Comparison of ENCODE assay signal across 14 mouse cellular contexts in the genomic region with DNA sequence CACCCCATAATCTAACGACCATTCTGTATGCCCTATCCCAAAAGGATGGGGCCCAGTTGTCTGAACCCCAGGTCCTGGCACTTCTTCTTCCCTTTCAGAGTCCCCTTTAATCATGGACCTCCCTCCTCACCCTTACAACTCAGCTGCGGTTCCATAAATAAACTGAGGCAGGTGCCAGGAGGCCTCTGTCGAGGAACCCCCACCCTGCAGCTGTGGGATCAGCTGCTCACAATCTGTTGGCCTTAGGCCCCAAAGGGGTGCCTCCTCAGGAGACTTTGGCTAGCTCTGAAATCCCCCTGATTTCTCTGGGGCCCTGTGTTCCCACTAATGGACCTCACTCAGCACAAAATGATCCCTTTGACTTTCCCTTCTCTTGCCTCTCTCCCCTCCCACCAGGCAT. TPM values are rescaled to one million over a fixed set of nuclear protein-coding genes. Genes with fewer than 3 reads are reported as not detected.
DNase-seq lines count a peak whose midpoint lies in the region; ATAC-seq and TF ChIP-seq lines count a peak whose summit lies in the region.
"Had no signal": no experiment of that assay in that cellular context is flagged by ENCODE, and none has a peak within 500 bp of the region (broad histone marks: within the 10 kb centered on the region; RNA-seq: fewer than 3 reads in every experiment).

No protein-coding gene starts in this region.

- peak overlapping the region in 1 of 2 experiments; percentile 98; a peak in 3 of 4 replicates for H3K27ac ChIP-seq in heart, embryonic 14.5 days (replicated peaks in 1 of 2; ENCODE audit: control insufficient read depth in 1 of 2, insufficient read depth in 1 of 2, low read depth in 2 of 2, low read length in 2 of 2)
- H3K27ac ChIP-seq in lung, postnatal 0 days (ENCODE audit: low read length), result peak overlapping the region; percentile 95; the same call in 1 of the 2 replicates
- H3K27ac ChIP-seq in hindbrain, embryonic 12.5 days, result peak overlapping the region; percentile 79
- H3K27ac ChIP-seq in neural tube, embryonic 15.5 days (replicated peaks), result no peak overlapping the region
- H3K27ac ChIP-seq: forebrain, embryonic 15.5 days had no signal

- H3K4me3 ChIP-seq in heart, embryonic 14.5 days (ENCODE audit: control insufficient read depth in 1 of 2, insufficient read depth in 1 of 2, low read depth in 1 of 2, low read length in 2 of 2), result no peak overlapping the region
- no peak overlapping the region for H3K4me3 ChIP-seq in lung, postnatal 0 days (ENCODE audit: low read depth, low read length)
- H3K4me3 ChIP-seq in lung, adult 2 months (replicated peaks; ENCODE audit: extremely low read depth, low read depth, low read length), result no peak overlapping the region
- H3K4me3 ChIP-seq in hindbrain, embryonic 12.5 days, result no peak overlapping the region
- H3K4me3 ChIP-seq in neural tube, embryonic 15.5 days (replicated peaks), result no peak overlapping the region
- H3K4me3 ChIP-seq: forebrain, embryonic 15.5 days had no signal

- no peak for ATAC-seq in heart, embryonic 14.5 days (ENCODE audit: insufficient number of reproducible peaks, insufficient read depth, low FRiP score, low read depth)
- no peak for ATAC-seq in lung, postnatal 0 days
- no peak for ATAC-seq in hindbrain, embryonic 12.5 days (ENCODE audit: low FRiP score)
- ATAC-seq in neural tube, embryonic 15.5 days (ENCODE audit: low FRiP score), result no peak
- ATAC-seq: forebrain, embryonic 15.5 days had no signal

- intact Hi-C loops in heart, postnatal 14 days (cut with DNase I), result no loop called here

- H3K27me3 ChIP-seq in heart, embryonic 14.5 days (ENCODE audit: control insufficient read depth, insufficient read depth, low read length), result peaks cover 8% of the 10 kb centered on the region
- peaks cover 4% of the 10 kb centered on the region; the same call in 1 of the 2 replicates for H3K27me3 ChIP-seq in lung, postnatal 0 days (replicated peaks; ENCODE audit: insufficient read depth, low read length)
- H3K27me3 ChIP-seq in hindbrain, embryonic 12.5 days, result peaks cover 4% of the 10 kb centered on the region
- no peaks in the 10 kb centered on the region; the same call in 1 of the 2 replicates for H3K27me3 ChIP-seq in neural tube, embryonic 15.5 days (replicated peaks)

- TF ChIP-seq CTCF in lung, postnatal 0 days (IDR thresholded peaks at IDR 0.05), result no peak
- no peak for TF ChIP-seq CTCF in lung, adult 2 months (IDR thresholded peaks at IDR 0.05; ENCODE audit: insufficient read depth, low read length)

- H3K36me3 ChIP-seq in heart, embryonic 14.5 days (ENCODE audit: control insufficient read depth, insufficient read depth, low read length), result no peaks in the 10 kb centered on the region
- H3K36me3 ChIP-seq in lung, postnatal 0 days (ENCODE audit: insufficient read depth, low read length), result no peaks in the 10 kb centered on the region
- H3K36me3 ChIP-seq in hindbrain, embryonic 12.5 days, result peaks cover 3% of the 10 kb centered on the region; the same call in 1 of the 2 replicates
- H3K36me3 ChIP-seq in neural tube, embryonic 15.5 days, result no peaks in the 10 kb centered on the region
- H3K36me3 ChIP-seq: forebrain, embryonic 15.5 days had no signal

- 30% methylated on average over 3 of the region's 3 CpGs for WGBS in heart, embryonic 14.5 days
- WGBS in lung, postnatal 0 days, result 36% methylated on average over 3 of the region's 3 CpGs
- 40% methylated on average over 3 of the region's 3 CpGs for WGBS in lung, adult 2 months
- 28% methylated on average over 3 of the region's 3 CpGs for WGBS in hindbrain, embryonic 12.5 days
- WGBS in neural tube, embryonic 15.5 days, result 20% methylated on average over 3 of the region's 3 CpGs

- TF ChIP-seq EP300 in lung, postnatal 0 days (IDR thresholded peaks at IDR 0.05), result no peak

- no peak for DNase-seq in heart, postnatal 14 days
- peak; percentile 4 for DNase-seq in lung, postnatal 0 days (ENCODE audit: low spot score)
- no peak for DNase-seq in lung, adult 2 months
- no peak for DNase-seq in layer of hippocampus, adult 11-12 months (ENCODE audit: low spot score)
- DNase-seq in retina, postnatal 1 day, result no peak

- no peak for TF ChIP-seq POLR2A in lung, adult 2 months (IDR thresholded peaks at IDR 0.05; ENCODE audit: borderline replicate concordance, extremely low read depth, low read depth, low read length)

- peak overlapping the region; percentile 70; the same call in 1 of the 2 replicates for H3K9ac ChIP-seq in heart, embryonic 14.5 days (ENCODE audit: low read length)
- H3K9ac ChIP-seq in lung, postnatal 0 days (replicated peaks; ENCODE audit: low read depth), result no peak overlapping the region
- no peak overlapping the region for H3K9ac ChIP-seq in hindbrain, embryonic 12.5 days
- H3K9ac ChIP-seq in neural tube, embryonic 15.5 days (replicated peaks), result 0 out of 2 replicates have a peak overlapping the region, but pooled peaks have one; percentile 5
- H3K9ac ChIP-seq: forebrain, embryonic 15.5 days had no signal

- peak overlapping the region; percentile 58 for H3K4me2 ChIP-seq in heart, embryonic 14.5 days (ENCODE audit: low read length)
- H3K4me2 ChIP-seq in lung, postnatal 0 days (replicated peaks; ENCODE audit: low read depth, low read length), result no peak overlapping the region
- no peak overlapping the region; the same call in 1 of the 2 replicates for H3K4me2 ChIP-seq in hindbrain, embryonic 12.5 days (replicated peaks)
- no peak overlapping the region for H3K4me2 ChIP-seq in neural tube, embryonic 15.5 days

- peaks cover 57 to 67% of the 10 kb centered on the region in 2 experiments for H3K4me1 ChIP-seq in heart, embryonic 14.5 days (ENCODE audit: control insufficient read depth in 2 of 2, insufficient read depth in 2 of 2, low read length in 2 of 2)
- peaks cover 49% of the 10 kb centered on the region; the same call in 1 of the 2 replicates for H3K4me1 ChIP-seq in lung, postnatal 0 days (ENCODE audit: insufficient read depth, low read depth, low read length)
- peaks cover 41% of the 10 kb centered on the region for H3K4me1 ChIP-seq in lung, adult 2 months (ENCODE audit: control insufficient read depth, insufficient read depth, low read length)
- H3K4me1 ChIP-seq in hindbrain, embryonic 12.5 days, result peaks cover 86% of the 10 kb centered on the region
- peaks cover 82% of the 10 kb centered on the region for H3K4me1 ChIP-seq in neural tube, embryonic 15.5 days

- H3K9me3 ChIP-seq in heart, embryonic 14.5 days (ENCODE audit: control insufficient read depth, low read length), result no peaks in the 10 kb centered on the region
- no peaks in the 10 kb centered on the region for H3K9me3 ChIP-seq in lung, postnatal 0 days (ENCODE audit: low read length)
- no peaks in the 10 kb centered on the region for H3K9me3 ChIP-seq in hindbrain, embryonic 12.5 days (replicated peaks)
- no peaks in the 10 kb centered on the region for H3K9me3 ChIP-seq in neural tube, embryonic 15.5 days (replicated peaks)
- H3K9me3 ChIP-seq: forebrain, embryonic 15.5 days had no signal

RNA-seq across cellular contexts. Expression of a gene that starts 13.2 kb away (rescaled TPM):
- polyA plus RNA-seq in heart, embryonic 14.5 days (2014; fragmentation: Nextera tagmentation; extraction: Ambion mirVana), result 9.8 and 10.7 TPM in 2 replicates
- 10 to 100 TPM; 32.5 to 39.0 TPM for total RNA-seq in heart, postnatal 14 days (2021)
- polyA plus RNA-seq in lung, postnatal 0 days (2015; fragmentation: Nextera tagmentation; extraction: Ambion mirVana), result 22.2 and 30.7 TPM in 2 replicates
- 26.4 and 31.4 TPM in 2 replicates for polyA plus RNA-seq in lung, adult 2 months (2012; rRNA removed)
- 136 and 153 TPM in 2 replicates for polyA plus RNA-seq in hindbrain, embryonic 12.5 days (2016; fragmentation: Nextera tagmentation; extraction: Ambion mirVana)
- 22.5 and 22.8 TPM in 2 replicates for polyA plus RNA-seq in neural tube, embryonic 15.5 days (2015; fragmentation: Nextera tagmentation; extraction: Ambion mirVana)
- total RNA-seq: megakaryocyte, adult 5-6 weeks had no signal

RNA-seq across cellular contexts. Expression of a gene that starts 15.9 kb away (rescaled TPM):
- polyA plus RNA-seq in heart, embryonic 14.5 days (2014; fragmentation: Nextera tagmentation; extraction: Ambion mirVana), result 0.31 TPM in 1 of 2 replicates, not detected in the other
- total RNA-seq in heart, postnatal 14 days (2021), result under 1 TPM; 0.15 to 0.29 TPM
- polyA plus RNA-seq in lung, postnatal 0 days (2015; fragmentation: Nextera tagmentation; extraction: Ambion mirVana), result 0.33 and 0.56 TPM in 2 replicates
- 7.2 and 8.3 TPM in 2 replicates for polyA plus RNA-seq in lung, adult 2 months (2012; rRNA removed)
- 1.7 and 1.9 TPM in 2 replicates for polyA plus RNA-seq in hindbrain, embryonic 12.5 days (2016; fragmentation: Nextera tagmentation; extraction: Ambion mirVana)
- 127 and 139 TPM in 2 replicates for polyA plus RNA-seq in neural tube, embryonic 15.5 days (2015; fragmentation: Nextera tagmentation; extraction: Ambion mirVana)
- total RNA-seq: common myeloid progenitor, adult 5-6 weeks; granulocyte monocyte progenitor cell, adult 5-6 weeks; megakaryocyte, adult 5-6 weeks; neutrophil, adult 5-6 weeks had no signal

RNA-seq across cellular contexts. Expression of a gene that starts 35.6 kb away (rescaled TPM):
- polyA plus RNA-seq in heart, embryonic 14.5 days (2014; fragmentation: Nextera tagmentation; extraction: Ambion mirVana), result 1.6 and 2.4 TPM in 2 replicates
- under 1 TPM; 0.31 to 0.56 TPM for total RNA-seq in heart, postnatal 14 days (2021)
- 0.21 and 0.38 TPM in 2 replicates for polyA plus RNA-seq in lung, postnatal 0 days (2015; fragmentation: Nextera tagmentation; extraction: Ambion mirVana)
- polyA plus RNA-seq in lung, adult 2 months (2012; rRNA removed), result 15.1 TPM in 1 of 2 replicates, not detected in the other
- 384 and 396 TPM in 2 replicates for polyA plus RNA-seq in hindbrain, embryonic 12.5 days (2016; fragmentation: Nextera tagmentation; extraction: Ambion mirVana)
- polyA plus RNA-seq in neural tube, embryonic 15.5 days (2015; fragmentation: Nextera tagmentation; extraction: Ambion mirVana), result 81.1 and 86.0 TPM in 2 replicates
- total RNA-seq: granulocyte monocyte progenitor cell, adult 5-6 weeks; megakaryocyte, adult 5-6 weeks; neutrophil, adult 5-6 weeks had no signal
- polyA plus RNA-seq: small intestine, adult 2 months had no signal

RNA-seq across cellular contexts. Expression of a gene that starts 43.3 kb away (rescaled TPM):
- polyA plus RNA-seq in heart, embryonic 14.5 days (2014; fragmentation: Nextera tagmentation; extraction: Ambion mirVana), result 0.58 TPM in 1 of 2 replicates, not detected in the other
- not detected for total RNA-seq in heart, postnatal 14 days (2021)
- polyA plus RNA-seq in lung, postnatal 0 days (2015; fragmentation: Nextera tagmentation; extraction: Ambion mirVana), result not detected in 2 replicates
- 0.06 and 0.37 TPM in 2 replicates for polyA plus RNA-seq in lung, adult 2 months (2012; rRNA removed)
- 0.30 and 0.33 TPM in 2 replicates for polyA plus RNA-seq in hindbrain, embryonic 12.5 days (2016; fragmentation: Nextera tagmentation; extraction: Ambion mirVana)
- polyA plus RNA-seq in neural tube, embryonic 15.5 days (2015; fragmentation: Nextera tagmentation; extraction: Ambion mirVana), result 0.34 and 0.90 TPM in 2 replicates
- total RNA-seq: common myeloid progenitor, adult 5-6 weeks; granulocyte monocyte progenitor cell, adult 5-6 weeks; megakaryocyte, adult 5-6 weeks; neutrophil, adult 5-6 weeks had no signal
- polyA plus RNA-seq: small intestine, adult 2 months had no signal

RNA-seq across cellular contexts. Expression of a gene that starts 53.6 kb away (rescaled TPM):
- 10.9 and 14.4 TPM in 2 replicates for polyA plus RNA-seq in heart, embryonic 14.5 days (2014; fragmentation: Nextera tagmentation; extraction: Ambion mirVana)
- 1 to 10 TPM; 6.9 to 8.5 TPM for total RNA-seq in heart, postnatal 14 days (2021)
- polyA plus RNA-seq in lung, postnatal 0 days (2015; fragmentation: Nextera tagmentation; extraction: Ambion mirVana), result 10.8 and 11.2 TPM in 2 replicates
- 28.3 and 29.7 TPM in 2 replicates for polyA plus RNA-seq in lung, adult 2 months (2012; rRNA removed)
- 22.1 and 22.5 TPM in 2 replicates for polyA plus RNA-seq in hindbrain, embryonic 12.5 days (2016; fragmentation: Nextera tagmentation; extraction: Ambion mirVana)
- 19.3 and 19.7 TPM in 2 replicates for polyA plus RNA-seq in neural tube, embryonic 15.5 days (2015; fragmentation: Nextera tagmentation; extraction: Ambion mirVana)

Comparison
In these comparisons a context has a peak if more than half of its experiments do, and no peak if none do; other contexts are left out.
1. H3K9ac ChIP-seq: peak in heart, embryonic 14.5 days (single experiment) and neural tube, embryonic 15.5 days (single experiment); none in lung, postnatal 0 days (single experiment) and hindbrain, embryonic 12.5 days (single experiment).
2. RNA of a gene that starts 15.9 kb away (polyA plus RNA-seq): 127 to 139 TPM in neural tube, embryonic 15.5 days; 7.2 to 8.3 TPM in lung, adult 2 months, 1.7 to 1.9 TPM in hindbrain, embryonic 12.5 days, 0.33 to 0.56 TPM in lung, postnatal 0 days and 0.31 TPM in heart, embryonic 14.5 days; every median in the first group is over 10 times any median in the second.